Mouse (Mus musculus) neutrophil, adult 65 days (primary cell): ENCODE measurements around the gene Pga5. TPM values are rescaled to one million over a fixed set of nuclear protein-coding genes. Genes with fewer than 3 reads are reported as not detected.

Source experiments
- total RNA-seq: library from RNA; stranded (reverse); gene quantifications from 2 replicates; pipeline ENCODE4 v1.2.4, GENCODE M21; 2023

Pga5 gene
- total RNA-seq = not detected in 2 replicates

DNA sequence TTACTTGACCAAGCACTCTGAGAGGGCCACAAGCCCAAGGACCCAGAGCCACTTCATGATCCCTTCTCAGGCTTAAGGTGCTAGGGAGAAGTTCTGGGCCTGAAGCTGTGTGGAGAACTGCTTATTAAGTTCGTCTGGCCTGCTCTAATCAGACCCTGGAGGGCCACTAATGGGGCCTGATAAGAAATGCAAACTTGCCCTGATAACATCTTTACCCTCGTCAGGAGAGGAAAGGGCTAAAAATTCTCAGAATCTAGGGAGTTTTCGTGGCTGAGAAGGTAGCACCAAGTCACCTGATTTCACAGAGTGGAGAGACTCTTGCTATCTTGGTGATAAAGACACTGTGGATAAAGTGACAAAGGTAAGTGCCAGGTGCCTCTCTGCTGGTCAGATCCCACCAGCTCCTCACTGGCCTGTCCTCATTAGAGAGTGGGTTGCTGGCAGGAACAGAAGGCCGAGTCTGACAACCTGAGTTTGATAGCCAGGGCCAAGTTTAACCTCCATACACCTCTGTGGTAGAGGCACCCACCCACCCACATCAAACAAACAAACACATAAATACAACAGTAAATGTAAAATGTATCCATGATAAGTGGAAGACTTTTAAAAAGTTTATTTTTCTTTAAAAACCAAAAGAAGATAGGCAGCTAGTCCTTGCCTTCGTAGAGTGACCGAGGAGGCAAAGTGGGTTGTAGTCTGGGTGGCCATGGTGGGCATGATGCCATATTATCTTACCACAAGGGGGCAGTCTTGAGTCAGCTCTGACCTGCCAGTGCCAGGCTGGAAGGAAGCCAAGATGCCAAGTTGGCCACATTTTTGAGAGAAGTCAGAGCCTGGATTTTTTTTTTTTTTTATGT, at the start of gene Pga5:
Pga5 (minus strand) TSS at position 157 of the 857 bp plus-strand sequence.

DNA sequence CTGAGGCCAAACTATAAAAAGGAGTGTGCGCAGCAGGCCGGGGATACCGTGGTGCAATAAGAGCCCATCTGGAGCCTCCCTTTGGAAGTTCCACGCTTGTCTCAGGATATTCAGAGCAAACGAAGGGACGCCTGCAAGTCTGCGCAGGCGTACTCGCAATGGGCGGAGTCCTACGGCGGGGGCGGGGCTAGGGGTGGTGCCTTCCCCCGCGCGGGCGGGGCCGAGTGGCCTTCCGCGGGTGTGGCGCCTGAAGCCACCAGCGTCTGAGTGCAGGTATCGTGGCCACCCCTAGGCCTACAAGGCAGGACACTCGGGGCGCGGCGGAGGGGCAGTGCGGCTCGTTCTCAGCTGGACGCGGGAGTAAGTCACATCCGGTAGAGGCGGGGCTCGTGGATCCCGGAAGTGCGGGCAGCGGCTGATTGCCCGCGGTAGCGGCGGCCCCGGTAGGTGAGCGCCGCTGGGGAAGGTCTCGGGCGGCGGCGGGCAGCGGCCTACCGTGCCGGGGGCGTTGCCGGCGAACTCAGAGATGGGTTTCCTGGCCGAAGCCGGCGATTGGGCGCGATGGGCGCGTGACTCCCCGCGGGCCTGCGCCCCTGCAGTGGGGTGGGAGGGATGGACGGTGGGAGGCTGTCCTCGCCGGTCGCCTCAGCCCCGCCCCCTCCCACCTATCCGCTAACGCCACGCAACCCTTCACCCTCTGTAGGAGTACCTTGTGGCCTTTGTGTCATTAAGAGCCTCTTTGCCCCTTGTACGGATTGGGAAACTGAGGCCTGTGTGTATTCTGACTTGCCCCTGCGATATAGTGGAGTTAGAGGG, 10.9 kb upstream of the Pga5 start, which contains the start of gene Vps37c:
Vps37c (plus strand) TSS at position 199 of the 816 bp plus-strand sequence.

DNA sequence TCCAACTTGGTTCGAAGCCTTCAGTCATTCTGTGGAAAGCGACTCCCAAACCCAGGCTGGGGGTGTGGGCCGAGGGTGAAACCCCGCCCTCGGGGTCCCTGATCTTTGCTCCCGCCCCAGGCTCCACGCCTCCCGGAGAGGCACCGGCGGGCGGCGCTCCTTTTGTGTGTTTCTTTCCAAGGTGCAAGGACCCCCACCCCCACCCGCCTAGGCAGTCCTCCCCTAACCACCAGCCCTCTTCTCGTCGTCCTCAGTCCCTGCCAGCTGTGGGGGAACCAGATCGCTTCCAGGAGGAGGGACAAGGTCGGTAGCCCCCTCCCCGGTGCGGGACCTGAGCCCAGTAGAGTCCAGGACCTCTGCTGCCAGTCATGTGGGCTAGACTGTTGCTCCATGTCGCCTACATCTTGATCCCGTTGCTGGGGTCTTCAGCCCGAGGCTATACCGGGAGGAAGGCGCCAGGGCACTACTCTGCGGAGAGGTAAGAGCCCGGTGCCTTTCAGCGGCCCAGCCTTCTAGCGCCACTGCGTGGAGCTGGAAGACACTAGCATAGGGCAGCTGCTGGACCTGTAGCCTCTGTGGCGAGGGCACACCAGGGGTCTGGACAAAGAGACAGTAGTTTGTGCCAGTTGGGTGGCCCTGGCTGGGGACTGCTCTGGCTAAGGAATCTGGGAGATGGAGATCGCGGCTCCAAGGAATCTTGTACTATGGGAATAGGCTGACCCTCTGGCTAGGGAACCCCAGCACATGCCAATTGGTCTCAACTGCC, 43.6 kb downstream of the Pga5 start, which contains the start of gene Vwce:
Vwce (plus strand) TSS at position 108 of the 766 bp plus-strand sequence.

Other genes starting within 250 kb of the Pga5 start
- gene Lrrc10b, start 220.6 kb downstream of the Pga5 start, total RNA-seq = not detected in 2 replicates
- 3.4 and 3.9 TPM in 2 replicates for gene Ppp1r32, start 195.1 kb downstream of the Pga5 start, total RNA-seq
- 91.5 and 118 TPM in 2 replicates for gene Cpsf7, start 152.8 kb downstream of the Pga5 start, total RNA-seq
- gene Sdhaf2, start 151.9 kb downstream of the Pga5 start, total RNA-seq = 31.8 and 37.5 TPM in 2 replicates
- 45.2 and 52.3 TPM in 2 replicates for gene Tmem216, start 121.8 kb downstream of the Pga5 start, total RNA-seq
- gene Cyb561a3, start 100.9 kb downstream of the Pga5 start, total RNA-seq = 39.6 and 52.2 TPM in 2 replicates
- gene Tmem138, start 100.7 kb downstream of the Pga5 start, total RNA-seq = 5.4 and 6.8 TPM in 2 replicates
- 76.8 and 83.0 TPM in 2 replicates for gene Ddb1, start 72.7 kb downstream of the Pga5 start, total RNA-seq
- 5.7 and 9.3 TPM in 2 replicates for gene Tkfc, start 72.4 kb downstream of the Pga5 start, total RNA-seq
- 0.25 and 1.0 TPM in 2 replicates for gene Vwce, start 43.9 kb downstream of the Pga5 start, total RNA-seq
- gene Vps37c, start 10.7 kb upstream of the Pga5 start, total RNA-seq = 52.3 and 63.6 TPM in 2 replicates
- gene Cd5, start 60.9 kb upstream of the Pga5 start, total RNA-seq = 0.84 and 1.2 TPM in 2 replicates
- gene Cd6, start 152.0 kb upstream of the Pga5 start, total RNA-seq = 1.7 and 2.6 TPM in 2 replicates
- 218 and 238 TPM in 2 replicates for gene Slc15a3, start 161.7 kb upstream of the Pga5 start, total RNA-seq
- 0.29 and 0.54 TPM in 2 replicates for gene Tmem132a, start 191.9 kb upstream of the Pga5 start, total RNA-seq
- 19.3 and 21.2 TPM in 2 replicates for gene Tmem109, start 203.9 kb upstream of the Pga5 start, total RNA-seq
- 51.2 and 52.9 TPM in 2 replicates for gene Prpf19, start 217.2 kb upstream of the Pga5 start, total RNA-seq
- not detected in 2 replicates for gene Zp1, start 242.6 kb upstream of the Pga5 start, total RNA-seq